Mouse (Mus musculus): ENCODE data around the gene Ccr9.

GRCm38 (mm10) chr9:123756752-123757151 is 78.5 kb downstream of the Ccr9 start:
- TF ChIP-seq CTCF (IDR thresholded peaks at IDR 0.05; ENCODE audit: extremely low read depth, insufficient read length, insufficient replicate concordance, low read depth, low read length): no peak
- no peak for TF ChIP-seq POLR2A (IDR thresholded peaks at IDR 0.05; ENCODE audit: low read depth, low read length)
